Mouse (Mus musculus): Measurements from ENCODE around the gene Nab1. TPM values are rescaled to one million over a fixed set of nuclear protein-coding genes. Genes with fewer than 3 reads are reported as not detected.

The Nab1 gene
- total RNA-seq, 2 experiments from 2014 or later, result 28.0 to 30.8 TPM

- ATAC-seq (replicated peaks; ENCODE audit: poor library complexity, severe bottlenecking), result no peak
Observed at GRCm38 (mm10) chr1:52484980-52485379, 15.5 kb downstream of the Nab1 start.

- no peak for ATAC-seq (replicated peaks; ENCODE audit: poor library complexity, severe bottlenecking)
Observed at GRCm38 (mm10) chr1:52474291-52474690, 26.2 kb downstream of the Nab1 start.

GRCm38 (mm10) chr1:52470811-52471489 lies 29.5 kb downstream of the Nab1 start:
- ATAC-seq (replicated peaks; ENCODE audit: poor library complexity, severe bottlenecking), result peak; percentile 76

- 0 out of 2 replicates have a peak, but pooled peaks have one; percentile 9 for ATAC-seq (replicated peaks; ENCODE audit: poor library complexity, severe bottlenecking)
Observed at GRCm38 (mm10) chr1:52470326-52470725, 30.2 kb downstream of the Nab1 start.

- ATAC-seq (replicated peaks; ENCODE audit: poor library complexity, severe bottlenecking), result no peak
Observed at GRCm38 (mm10) chr1:52466518-52467120, 33.9 kb downstream of the Nab1 start.

GRCm38 (mm10) chr1:52465830-52466229 lies 34.6 kb downstream of the Nab1 start:
- no peak for ATAC-seq (replicated peaks; ENCODE audit: poor library complexity, severe bottlenecking)

- no peak for ATAC-seq (replicated peaks; ENCODE audit: poor library complexity, severe bottlenecking)
Observed at GRCm38 (mm10) chr1:52465264-52465663, 35.2 kb downstream of the Nab1 start.

- no peak for ATAC-seq (replicated peaks; ENCODE audit: poor library complexity, severe bottlenecking)
Observed at GRCm38 (mm10) chr1:52463305-52463704, 37.2 kb downstream of the Nab1 start.

- no peak for ATAC-seq (replicated peaks; ENCODE audit: poor library complexity, severe bottlenecking)
Observed at GRCm38 (mm10) chr1:52456571-52456970, 43.9 kb downstream of the Nab1 start.

GRCm38 (mm10) chr1:52454509-52455001 lies 45.9 kb downstream of the Nab1 start:
- no peak for ATAC-seq (replicated peaks; ENCODE audit: poor library complexity, severe bottlenecking)

GRCm38 (mm10) chr1:52451360-52451759 lies 49.1 kb downstream of the Nab1 start:
- ATAC-seq (replicated peaks; ENCODE audit: poor library complexity, severe bottlenecking), result no peak

- no peak for ATAC-seq (replicated peaks; ENCODE audit: poor library complexity, severe bottlenecking)
Observed at GRCm38 (mm10) chr1:52435856-52436255, 64.6 kb downstream of the Nab1 start.

GRCm38 (mm10) chr1:52434085-52434484 lies 66.4 kb downstream of the Nab1 start:
- ATAC-seq (replicated peaks; ENCODE audit: poor library complexity, severe bottlenecking), result peak; percentile 25; the same call in 1 of the 2 replicates

- ATAC-seq (replicated peaks; ENCODE audit: poor library complexity, severe bottlenecking), result no peak
Observed at GRCm38 (mm10) chr1:52431806-52432205, 68.7 kb downstream of the Nab1 start.

GRCm38 (mm10) chr1:52430606-52431005 lies 69.9 kb downstream of the Nab1 start:
- ATAC-seq (replicated peaks; ENCODE audit: poor library complexity, severe bottlenecking), result 0 out of 2 replicates have a peak, but pooled peaks have one; percentile 30

GRCm38 (mm10) chr1:52430116-52430515 lies 70.4 kb downstream of the Nab1 start:
- ATAC-seq (replicated peaks; ENCODE audit: poor library complexity, severe bottlenecking), result no peak

- 0 out of 2 replicates have a peak, but pooled peaks have one; percentile 14 for ATAC-seq (replicated peaks; ENCODE audit: poor library complexity, severe bottlenecking)
Observed at GRCm38 (mm10) chr1:52427841-52428464, 72.5 kb downstream of the Nab1 start.

- ATAC-seq (replicated peaks; ENCODE audit: poor library complexity, severe bottlenecking), result no peak
Observed at GRCm38 (mm10) chr1:52423846-52424245, 76.6 kb downstream of the Nab1 start.

- no peak for ATAC-seq (replicated peaks; ENCODE audit: poor library complexity, severe bottlenecking)
Observed at GRCm38 (mm10) chr1:52423057-52423456, 77.4 kb downstream of the Nab1 start.

- no peak for ATAC-seq (replicated peaks; ENCODE audit: poor library complexity, severe bottlenecking)
Observed at GRCm38 (mm10) chr1:52422137-52422536, 78.3 kb downstream of the Nab1 start.

GRCm38 (mm10) chr1:52421623-52422022 lies 78.9 kb downstream of the Nab1 start:
- ATAC-seq (replicated peaks; ENCODE audit: poor library complexity, severe bottlenecking), result no peak
